In the genomic region with DNA sequence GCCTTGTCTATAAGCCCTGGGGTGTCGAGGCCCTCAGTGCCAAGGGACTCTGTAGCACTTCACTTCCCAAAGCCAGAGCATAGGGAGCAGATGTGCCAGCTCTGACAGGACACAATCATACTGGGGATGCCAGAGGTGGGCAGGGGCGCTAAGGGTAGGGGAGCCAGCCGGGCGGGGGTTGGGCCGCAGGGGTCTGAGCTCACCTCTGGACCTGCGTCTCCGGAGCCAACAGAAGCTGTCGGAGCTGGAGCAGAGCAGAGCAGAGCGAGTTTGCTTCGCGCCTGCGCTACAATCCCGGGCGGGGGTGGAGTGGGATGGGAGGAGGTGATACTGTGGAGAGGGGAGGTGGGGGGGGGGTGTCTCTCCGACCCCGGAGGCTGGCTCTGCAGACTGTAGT, we compare ENCODE assay signal across 9 mouse cellular contexts. TPM values are rescaled to one million over a fixed set of nuclear protein-coding genes. Genes with fewer than 3 reads are reported as not detected.
A peak's percentile ranks its signal among the peaks of the same experiment; 100 is the strongest.
DNase-seq lines count a peak whose midpoint lies in the region; ATAC-seq and TF ChIP-seq lines count a peak whose summit lies in the region.
"Had no signal": no experiment of that assay in that cellular context is flagged by ENCODE, and none has a peak within 500 bp of the region (broad histone marks: within the 10 kb centered on the region; RNA-seq: fewer than 3 reads in every experiment).

A gene (minus strand): TSS at position 294 of the 397 bp plus-strand sequence.

- peaks cover 13% of the 10 kb centered on the region for H3K4me1 ChIP-seq in heart, embryonic 11.5 days (ENCODE audit: control insufficient read depth, insufficient read depth, low read length)
- peaks cover 2 to 20% of the 10 kb centered on the region in 2 experiments; a peak in 3 of 4 replicates for H3K4me1 ChIP-seq in ES-E14 (ENCODE audit: control insufficient read depth in 2 of 2, insufficient read depth in 2 of 2, low read length in 2 of 2, poor library complexity in 1 of 2)
- peaks cover 36% of the 10 kb centered on the region for H3K4me1 ChIP-seq in hindbrain, embryonic 13.5 days (replicated peaks)
- peaks cover 26% of the 10 kb centered on the region for H3K4me1 ChIP-seq in midbrain, embryonic 10.5 days

- peak within 1 kb of the TSS; percentile 65 for H3K4me2 ChIP-seq in heart, embryonic 11.5 days
- H3K4me2 ChIP-seq in hindbrain, embryonic 13.5 days: peak within 1 kb of the TSS; percentile 63

- H3K9me3 ChIP-seq in heart, embryonic 11.5 days (replicated peaks; ENCODE audit: control insufficient read depth, low read length): no peaks in the 10 kb centered on the region
- no peaks in the 10 kb centered on the region for H3K9me3 ChIP-seq in ES-E14 (ENCODE audit: control insufficient read depth, insufficient read depth, low read depth, low read length)
- no peaks in the 10 kb centered on the region for H3K9me3 ChIP-seq in hindbrain, embryonic 13.5 days
- H3K9me3 ChIP-seq in midbrain, embryonic 10.5 days (replicated peaks): no peaks in the 10 kb centered on the region

- no peaks in the 10 kb centered on the region for H3K36me3 ChIP-seq in heart, embryonic 11.5 days (ENCODE audit: control insufficient read depth, insufficient read depth, low read length)
- no peaks in the 10 kb centered on the region for H3K36me3 ChIP-seq in ES-E14 (ENCODE audit: control insufficient read depth, insufficient read depth, low read length, poor library complexity, severe bottlenecking)
- H3K36me3 ChIP-seq in hindbrain, embryonic 13.5 days: no peaks in the 10 kb centered on the region
- no peaks in the 10 kb centered on the region for H3K36me3 ChIP-seq in midbrain, embryonic 10.5 days

- peak; percentile 53 for ATAC-seq in heart, embryonic 11.5 days (replicated peaks; ENCODE audit: insufficient number of reproducible peaks, low FRiP score, low TSS enrichment)
- ATAC-seq in hindbrain, embryonic 13.5 days (ENCODE audit: low FRiP score): peak; percentile 82
- ATAC-seq in granulocyte monocyte progenitor cell, adult 5-6 weeks (replicated peaks; ENCODE audit: poor library complexity, severe bottlenecking): no peak; the same call in 1 of the 2 replicates

- H3K4me3 ChIP-seq in heart, embryonic 11.5 days (ENCODE audit: low read depth, low read length): peak within 1 kb of the TSS; percentile 22
- peak within 1 kb of the TSS; percentile 30 to 41 for H3K4me3 ChIP-seq in ES-E14 (ENCODE audit: insufficient read depth in 1 of 2, low read depth in 1 of 2, low read length in 2 of 2, poor library complexity in 1 of 2, severe bottlenecking in 1 of 2)
- H3K4me3 ChIP-seq in hindbrain, embryonic 13.5 days: peak within 1 kb of the TSS; percentile 40
- peak within 1 kb of the TSS; percentile 44 for H3K4me3 ChIP-seq in midbrain, embryonic 10.5 days

- 0 out of 2 replicates have a peak within 1 kb of the TSS, but pooled peaks have one; percentile 43 for H3K9ac ChIP-seq in heart, embryonic 11.5 days (ENCODE audit: low read depth, low read length)
- peak within 1 kb of the TSS; percentile 44; the same call in 1 of the 2 replicates for H3K9ac ChIP-seq in ES-E14 (ENCODE audit: insufficient read depth, low read depth, low read length, poor library complexity, severe bottlenecking)
- peak within 1 kb of the TSS; percentile 74 for H3K9ac ChIP-seq in hindbrain, embryonic 13.5 days

- DNase-seq in heart, adult 9 months (ENCODE audit: low spot score in 2 of 2): no peak
- no peak for DNase-seq in ES-E14 (ENCODE audit: low read depth, low spot score)
- peak; percentile 44 for DNase-seq in midbrain, embryonic 10.5 days (ENCODE audit: low spot score)
- DNase-seq in gastrocnemius, postnatal 14 days: no peak
- no peak for DNase-seq in adrenal gland, adult 2 months

- no peak within 1 kb of the TSS for H3K27ac ChIP-seq in heart, embryonic 11.5 days (ENCODE audit: low read depth, low read length)
- peak within 1 kb of the TSS; percentile 45; the same call in 1 of the 2 replicates for H3K27ac ChIP-seq in ES-E14 (ENCODE audit: insufficient read depth, low read depth, low read length, poor library complexity, severe bottlenecking)
- peak within 1 kb of the TSS; percentile 95 for H3K27ac ChIP-seq in hindbrain, embryonic 13.5 days
- peak within 1 kb of the TSS; percentile 74 for H3K27ac ChIP-seq in midbrain, embryonic 10.5 days (replicated peaks)
- H3K27ac ChIP-seq: macrophage had no signal

- intact Hi-C loops in gastrocnemius, postnatal 14 days (cut with DNase I; ENCODE audit: low total_unique reads): no loop called here

- peaks cover 24% of the 10 kb centered on the region for H3K27me3 ChIP-seq in heart, embryonic 11.5 days (ENCODE audit: control insufficient read depth, insufficient read depth, low read length)
- H3K27me3 ChIP-seq in hindbrain, embryonic 13.5 days: no peaks in the 10 kb centered on the region
- H3K27me3 ChIP-seq in midbrain, embryonic 10.5 days (ENCODE audit: low read depth, poor library complexity, severe bottlenecking): peaks cover 46% of the 10 kb centered on the region

- 4% methylated on average over 16 of the region's 16 CpGs for whole genome bisulfite sequencing in heart, embryonic 11.5 days (ENCODE audit: insufficient replicate concordance)
- WGBS in hindbrain, embryonic 13.5 days: under 1% methylated on average over 16 of the region's 16 CpGs
- 3% methylated on average over 16 of the region's 16 CpGs for WGBS in midbrain, embryonic 10.5 days

- in situ Hi-C loops in ES-E14 (cut with MboI; ENCODE audit: low sequenced_read_pairs in 2 of 2, unreplicated experiment in 2 of 2): no loop called here

TF ChIP-seq in ES-E14, 5 proteins besides CTCF, POLR2A, EP300 and RAD21:
- TF ChIP-seq CHD2 (IDR thresholded peaks at IDR 0.05; ENCODE audit: low read depth, low read length): no peak
- TF ChIP-seq ZC3H11A (IDR thresholded peaks at IDR 0.05; ENCODE audit: borderline replicate concordance, low read depth, low read length): no peak
- TF ChIP-seq MAFK (IDR thresholded peaks at IDR 0.05; ENCODE audit: insufficient read depth, low read depth, low read length): no peak
- TF ChIP-seq HCFC1 (IDR thresholded peaks at IDR 0.05; ENCODE audit: borderline replicate concordance, insufficient read depth, low read length): no peak
- no peak for TF ChIP-seq ZNF384 (IDR thresholded peaks at IDR 0.05; ENCODE audit: low read depth, low read length)

RNA-seq across cellular contexts. Expression of the gene that starts here (rescaled TPM):
- 3.8 and 5.5 TPM in 2 replicates for polyA plus RNA-seq in heart, embryonic 11.5 days (2014; fragmentation: Nextera tagmentation; extraction: Ambion mirVana)
- total RNA-seq in ES-E14 (2012; rRNA removed): 2.1 and 3.3 TPM in 2 replicates
- 28.1 and 34.2 TPM in 2 replicates for polyA plus RNA-seq in hindbrain, embryonic 13.5 days (2015; fragmentation: Nextera tagmentation; extraction: Ambion mirVana)
- 1.3 and 3.7 TPM in 2 replicates for polyA plus RNA-seq in midbrain, embryonic 10.5 days (2016; fragmentation: Nextera tagmentation; extraction: Ambion mirVana)
- total RNA-seq in gastrocnemius, postnatal 14 days (2021): not detected
- 1 to 10 TPM; 3.9 to 5.0 TPM for total RNA-seq in adrenal gland, adult 2 months (2021)
- 7.4 and 8.4 TPM in 2 replicates for polyA plus RNA-seq in adrenal gland, adult 2 months (2012; rRNA removed)
- not detected in 2 replicates for total RNA-seq in granulocyte monocyte progenitor cell, adult 5-6 weeks (2014; fragmentation: Nextera tagmentation)
- not detected in 2 replicates for total RNA-seq in granulocyte monocyte progenitor cell, adult 5-6 weeks (2017)
- polyA plus RNA-seq: macrophage had no signal
